Mouse (Mus musculus) cerebellum, adult 2 months (tissue): ENCODE data around the gene Gm20831.
"Not testable (repeated sequence)": the region's sequence is repeated elsewhere in the genome, so short reads cannot be mapped to it uniquely, and the experiment has no call there.

Experiments
- CTCF ChIP-seq: fragments of 200-500 bp; IDR thresholded peaks from 2 replicates; pipeline ENCODE4 v1.5.1; 2011; ENCODE audit warnings: low read depth, mild to moderate bottlenecking, control low read depth, low read length, moderate library complexity, borderline replicate concordance; ENCODE audit not compliant: insufficient read depth
- POLR2A ChIP-seq: fragments of 200-500 bp; IDR thresholded peaks from 2 replicates; pipeline ENCODE4 v1.6.1; 2011; ENCODE audit warnings: low read length, control low read depth, borderline replicate concordance; ENCODE audit not compliant: insufficient read depth

DNA sequence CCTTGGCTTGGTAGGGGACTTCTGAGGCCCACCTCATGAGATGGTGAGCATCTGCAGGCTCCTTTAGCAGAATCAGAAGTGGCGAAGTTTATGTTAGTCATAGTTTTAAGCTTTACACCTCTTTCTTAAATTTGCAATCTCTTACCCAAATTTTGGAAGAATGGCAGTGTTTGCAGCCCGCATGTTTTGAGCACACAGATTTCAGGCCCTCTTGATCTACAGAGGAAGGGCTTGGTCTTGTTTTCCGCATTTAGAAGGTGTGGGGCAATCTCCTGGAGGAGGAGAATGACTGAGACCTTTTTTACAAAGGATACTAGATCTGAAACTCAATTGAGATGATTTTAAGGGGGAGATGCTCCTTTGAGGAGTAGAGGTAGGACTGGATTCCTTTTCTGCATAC is 28.4 kb upstream of the Gm20831 start, which contains the start of gene Gm21904:
- not testable (repeated sequence) for TF ChIP-seq POLR2A, CTCF
